Mouse (Mus musculus) stomach, embryonic 16.5 days (tissue): Measurements from ENCODE around the gene Stx11. TPM values are rescaled to one million over a fixed set of nuclear protein-coding genes. Genes with fewer than 3 reads are reported as not detected.

Experiments used
- ATAC-seq: fragments of 200-750 bp; cut with Nextera tagmentation; 2 replicates; pipeline ENCODE4 v1.8.0; 2017; ENCODE audit warnings: moderate number of reproducible peaks, moderate TSS enrichment; ENCODE audit not compliant: insufficient read depth, low FRiP score
- H3K27ac ChIP-seq: fragments of 300-500 bp; sonication (generic); 2 replicates; pipeline ENCODE4 v1.5.1; 2014; ENCODE audit warnings: low read length
- H3K27me3 ChIP-seq: fragments of 300-500 bp; sonication (generic); 2 replicates; pipeline ENCODE4 v1.6.1; 2014; ENCODE audit warnings: low read length, control low read depth, mixed read lengths; ENCODE audit not compliant: control insufficient read depth, insufficient read depth
- H3K36me3 ChIP-seq: fragments of 300-500 bp; sonication (generic); 2 replicates; pipeline ENCODE4 v1.6.1; 2014; ENCODE audit warnings: low read length; ENCODE audit not compliant: control insufficient read depth, insufficient read depth
- H3K4me1 ChIP-seq: fragments of 300-500 bp; sonication (generic); 2 replicates; pipeline ENCODE4 v1.6.1; 2014; ENCODE audit warnings: low read length, control low read depth, mixed read lengths; ENCODE audit not compliant: control insufficient read depth, insufficient read depth
- H3K4me2 ChIP-seq: fragments of 300-500 bp; sonication (generic); 2 replicates; pipeline ENCODE4 v1.6.1; 2014; ENCODE audit warnings: low read depth, low read length, mixed read lengths
- H3K4me3 ChIP-seq: fragments of 300-500 bp; sonication (generic); replicated peaks from 2 replicates; pipeline ENCODE4 v1.5.1; 2014; ENCODE audit warnings: mild to moderate bottlenecking, low read length
- H3K9ac ChIP-seq: fragments of 300-500 bp; sonication (generic); 2 replicates; pipeline ENCODE4 v1.6.1; 2014; ENCODE audit warnings: low read length
- H3K9me3 ChIP-seq: fragments of 300-500 bp; sonication (generic); replicated peaks from 2 replicates; pipeline ENCODE4 v1.6.1; 2016; ENCODE audit warnings: low read length, control low read depth; ENCODE audit not compliant: control insufficient read depth
- WGBS: fragments of 180-500 bp; shearing (Covaris S2); extraction: QIAGEN DNeasy Blood & Tissue Kit; methylation state at CpG from one replicate; pipeline ENCODE4 v1.1.7; 2014; 5-methylcytosine and 5-hydroxymethylcytosine counted together
- polyA plus RNA-seq: library from polyadenylated mRNA; unstranded; fragments of >200 nt; fragmentation: Nextera tagmentation; extraction: Ambion mirVana; gene quantifications from 2 replicates; pipeline ENCODE4 v1.2.1, GENCODE M21; 2015

Gene Stx11
- polyA plus RNA-seq, 1 experiment from 2014 or later: 9.3 TPM

GRCm38 (mm10) chr10:12938763-12939162 is 25.3 kb downstream of the Stx11 start:
- H3K4me1 ChIP-seq: no peaks in the 10 kb centered on the region
- H3K36me3 ChIP-seq: no peaks in the 10 kb centered on the region
- 87% methylated on average over 2 of the region's 2 CpGs for WGBS
- no peak overlapping the region for H3K27ac ChIP-seq
- peaks cover 12% of the 10 kb centered on the region; the same call in 1 of the 2 replicates for H3K27me3 ChIP-seq
- ATAC-seq: no peak
- H3K4me3 ChIP-seq: no peak overlapping the region
- no peak overlapping the region for H3K4me2 ChIP-seq
- no peaks in the 10 kb centered on the region for H3K9me3 ChIP-seq
- no peak overlapping the region for H3K9ac ChIP-seq

GRCm38 (mm10) chr10:12936079-12936478 is 28.0 kb downstream of the Stx11 start:
- H3K9me3 ChIP-seq: no peaks in the 10 kb centered on the region
- no peak overlapping the region for H3K9ac ChIP-seq
- no peaks in the 10 kb centered on the region for H3K36me3 ChIP-seq
- ATAC-seq: no peak
- H3K4me3 ChIP-seq: no peak overlapping the region
- no peak overlapping the region for H3K4me2 ChIP-seq
- no peaks in the 10 kb centered on the region for H3K4me1 ChIP-seq
- 86% methylated on average over 7 of the region's 7 CpGs for WGBS
- peaks cover 5% of the 10 kb centered on the region; the same call in 1 of the 2 replicates for H3K27me3 ChIP-seq
- H3K27ac ChIP-seq: no peak overlapping the region

- Histone ChIP-seq H3K27me3 (no peaks in the 10 kb centered on the region), H3K27ac (no peak overlapping the region), H3K9me3 (no peaks in the 10 kb centered on the region), H3K4me2 (no peak overlapping the region), H3K9ac (no peak overlapping the region), H3K4me1 (no peaks in the 10 kb centered on the region), H3K36me3 (no peaks in the 10 kb centered on the region), H3K4me3 (no peak overlapping the region)
- no peak for ATAC-seq
- WGBS: 81% methylated on average over 5 of the region's 5 CpGs
These were observed 28.5 kb downstream of the Stx11 start for GRCm38 (mm10) chr10:12935575-12935974.

- Histone ChIP-seq H3K36me3 (no peaks in the 10 kb centered on the region), H3K27me3 (no peaks in the 10 kb centered on the region), H3K4me3 (no peak overlapping the region), H3K4me2 (no peak overlapping the region), H3K27ac (no peak overlapping the region), H3K9ac (no peak overlapping the region), H3K9me3 (no peaks in the 10 kb centered on the region), H3K4me1 (no peaks in the 10 kb centered on the region)
- ATAC-seq: no peak
- WGBS: 45% methylated on average over 10 of the region's 10 CpGs
These were observed 32.4 kb downstream of the Stx11 start for GRCm38 (mm10) chr10:12931492-12932400.

- Histone ChIP-seq H3K4me1 (no peaks in the 10 kb centered on the region), H3K27me3 (no peaks in the 10 kb centered on the region), H3K36me3 (no peaks in the 10 kb centered on the region), H3K4me2 (no peak overlapping the region), H3K4me3 (no peak overlapping the region), H3K27ac (no peak overlapping the region), H3K9me3 (no peaks in the 10 kb centered on the region), H3K9ac (no peak overlapping the region)
- 45% methylated on average over 6 of the region's 6 CpGs for WGBS
- ATAC-seq: no peak
These were observed 33.7 kb downstream of the Stx11 start for GRCm38 (mm10) chr10:12930351-12930905.

GRCm38 (mm10) chr10:12929857-12930174 is 34.3 kb downstream of the Stx11 start:
- 47% methylated on average over 6 of the region's 6 CpGs for WGBS
- Histone ChIP-seq H3K27ac (no peak overlapping the region), H3K4me1 (no peaks in the 10 kb centered on the region)

GRCm38 (mm10) chr10:12929149-12929856 is 34.8 kb downstream of the Stx11 start:
- WGBS: 75% methylated on average over 7 of the region's 7 CpGs
- no peak for ATAC-seq
- no peaks in the 10 kb centered on the region for H3K9me3 ChIP-seq

More at GRCm38 (mm10) chr10:12929857-12930174, 34.3 kb downstream of the Stx11 start:
- Histone ChIP-seq H3K27me3 (no peaks in the 10 kb centered on the region), H3K36me3 (no peaks in the 10 kb centered on the region), H3K9ac (no peak overlapping the region), H3K4me3 (no peak overlapping the region), H3K4me2 (no peak overlapping the region), H3K9me3 (no peaks in the 10 kb centered on the region)
- ATAC-seq: no peak

GRCm38 (mm10) chr10:12928193-12928592 is 35.9 kb downstream of the Stx11 start:
- 73% methylated on average over 6 of the region's 6 CpGs for WGBS
- no peaks in the 10 kb centered on the region for H3K27me3 ChIP-seq
- no peak overlapping the region for H3K27ac ChIP-seq
- no peak for ATAC-seq
- no peak overlapping the region for H3K9ac ChIP-seq
- H3K36me3 ChIP-seq: no peaks in the 10 kb centered on the region
- H3K4me2 ChIP-seq: no peak overlapping the region
- no peaks in the 10 kb centered on the region for H3K9me3 ChIP-seq
- peaks cover 5% of the 10 kb centered on the region for H3K4me1 ChIP-seq
- H3K4me3 ChIP-seq: no peak overlapping the region

More at GRCm38 (mm10) chr10:12929149-12929856, 34.8 kb downstream of the Stx11 start:
- Histone ChIP-seq H3K4me3 (no peak overlapping the region), H3K36me3 (no peaks in the 10 kb centered on the region), H3K9ac (no peak overlapping the region), H3K4me2 (no peak overlapping the region), H3K27me3 (no peaks in the 10 kb centered on the region), H3K4me1 (no peaks in the 10 kb centered on the region), H3K27ac (no peak overlapping the region)
